Comparison of ENCODE assay signal across 8 mouse cellular contexts in genomic region chr17:8936603-8937002, GRCm38 (mm10). TPM values are rescaled to one million over a fixed set of nuclear protein-coding genes. Genes with fewer than 3 reads are reported as not detected.
DNase-seq lines count a peak whose midpoint lies in the region.

No protein-coding gene starts in this region.

- WGBS in heart, embryonic 10.5 days, result 7% methylated on average over 4 of the region's 4 CpGs

- H3K27ac ChIP-seq in heart, embryonic 10.5 days, result no peak overlapping the region

- peak; percentile 9 to 36 for DNase-seq in heart, adult 9 months (ENCODE audit: low spot score in 2 of 2)
- no peak for DNase-seq in heart, embryonic 10.5 days (ENCODE audit: low spot score)
- DNase-seq in right cerebral cortex, adult 18-20 months, result peak; percentile 37
- no peak for DNase-seq in right cerebral cortex, postnatal 14 days
- peak; percentile 11 for DNase-seq in c-Kit-positive CD71-positive TER-119-positive erythroid progenitor cells, embryonic 14.5 days (ENCODE audit: low spot score)
- peak; percentile 47 for DNase-seq in kidney, postnatal 14 days
- DNase-seq in urinary bladder, postnatal 14 days (ENCODE audit: low spot score), result no peak
- no peak for DNase-seq in urinary bladder, postnatal 4 days (ENCODE audit: low spot score in 2 of 2)

- no peaks in the 10 kb centered on the region for H3K36me3 ChIP-seq in heart, embryonic 10.5 days

- H3K27me3 ChIP-seq in heart, embryonic 10.5 days (ENCODE audit: insufficient read depth, poor library complexity, severe bottlenecking), result peaks cover 66% of the 10 kb centered on the region

- no peak overlapping the region for H3K4me3 ChIP-seq in heart, embryonic 10.5 days

- no peaks in the 10 kb centered on the region for H3K4me1 ChIP-seq in heart, embryonic 10.5 days

- H3K9me3 ChIP-seq in heart, embryonic 10.5 days, result no peaks in the 10 kb centered on the region

RNA-seq across cellular contexts. Expression of gene 1700010I14Rik, which starts 51.5 kb away (rescaled TPM):
- 1.2 and 2.1 TPM in 2 replicates for polyA plus RNA-seq in heart, embryonic 10.5 days (2016; fragmentation: Nextera tagmentation; extraction: Ambion mirVana)

Comparison
In these comparisons a context has a peak if more than half of its experiments do, and no peak if none do; other contexts are left out.
1. DNase-seq: peak in heart, adult 9 months (2 of 2), right cerebral cortex, adult 18-20 months (single experiment), c-Kit-positive CD71-positive TER-119-positive erythroid progenitor cells, embryonic 14.5 days (single experiment) and kidney, postnatal 14 days (single experiment); none in heart, embryonic 10.5 days (single experiment), right cerebral cortex, postnatal 14 days (single experiment), urinary bladder, postnatal 14 days (single experiment) and urinary bladder, postnatal 4 days (0 of 2).